Mouse (Mus musculus) heart, embryonic 11.5 days (tissue): ENCODE measurements around the gene Tmem54. TPM values are rescaled to one million over a fixed set of nuclear protein-coding genes. Genes with fewer than 3 reads are reported as not detected.

ENCODE experiments used
- ATAC-seq: fragments of 200-750 bp; cut with Nextera tagmentation; replicated peaks from 2 replicates; pipeline ENCODE4 v1.8.0; 2017; ENCODE audit warnings: moderate library complexity; ENCODE audit not compliant: insufficient number of reproducible peaks, low FRiP score, low TSS enrichment
- H3K27ac ChIP-seq: fragments of 300-500 bp; sonication (generic); 2 replicates; pipeline ENCODE4 v1.5.1; 2014; ENCODE audit warnings: mild to moderate bottlenecking, low read depth, low read length
- H3K27me3 ChIP-seq: fragments of 300-500 bp; sonication (generic); 2 replicates; pipeline ENCODE4 v1.6.1; 2014; ENCODE audit warnings: mild to moderate bottlenecking, low read length, mixed read lengths; ENCODE audit not compliant: control insufficient read depth, insufficient read depth
- H3K36me3 ChIP-seq: fragments of 300-500 bp; sonication (generic); 2 replicates; pipeline ENCODE4 v1.6.1; 2014; ENCODE audit warnings: mild to moderate bottlenecking, low read length, moderate library complexity, mixed read lengths; ENCODE audit not compliant: control insufficient read depth, insufficient read depth
- H3K4me1 ChIP-seq: fragments of 300-500 bp; sonication (generic); 2 replicates; pipeline ENCODE4 v1.6.1; 2014; ENCODE audit warnings: low read length; ENCODE audit not compliant: control insufficient read depth, insufficient read depth
- H3K4me2 ChIP-seq: fragments of 300-500 bp; sonication (generic); 2 replicates; pipeline ENCODE4 v1.6.1; 2014; ENCODE audit warnings: mild to moderate bottlenecking, moderate library complexity
- H3K4me3 ChIP-seq: fragments of 300-500 bp; sonication (generic); 2 replicates; pipeline ENCODE4 v1.5.1; 2014; ENCODE audit warnings: low read depth, low read length
- H3K9ac ChIP-seq: fragments of 300-500 bp; sonication (generic); 2 replicates; pipeline ENCODE4 v1.6.1; 2014; ENCODE audit warnings: mild to moderate bottlenecking, low read depth, low read length, moderate library complexity
- H3K9me3 ChIP-seq: fragments of 300-500 bp; sonication (generic); replicated peaks from 2 replicates; pipeline ENCODE4 v1.6.1; 2016; ENCODE audit warnings: low read length; ENCODE audit not compliant: control insufficient read depth
- WGBS: fragments of 180-500 bp; shearing (Covaris S2); extraction: QIAGEN DNeasy Blood & Tissue Kit; methylation state at CpG from one replicate; pipeline ENCODE4 v1.1.7; 2014; ENCODE audit not compliant: insufficient replicate concordance; 5-methylcytosine and 5-hydroxymethylcytosine counted together
- polyA plus RNA-seq: library from polyadenylated mRNA; unstranded; fragments of >200 nt; fragmentation: Nextera tagmentation; extraction: Ambion mirVana; gene quantifications from 2 replicates; pipeline ENCODE4 v1.2.1, GENCODE M21; 2014

Gene Tmem54
- polyA plus RNA-seq, 1 experiment from 2014 or later, result 0.66 TPM

GRCm38 (mm10) chr4:129065688-129066236, 39.6 kb upstream of the Tmem54 start:
- Histone ChIP-seq H3K4me2 (no peak overlapping the region), H3K27me3 (no peaks in the 10 kb centered on the region), H3K9me3 (no peaks in the 10 kb centered on the region), H3K4me3 (no peak overlapping the region), H3K36me3 (no peaks in the 10 kb centered on the region), H3K9ac (no peak overlapping the region), H3K4me1 (no peaks in the 10 kb centered on the region), H3K27ac (no peak overlapping the region)
- ATAC-seq, result no peak

- Histone ChIP-seq H3K4me2 (no peak overlapping the region), H3K4me3 (no peak overlapping the region), H3K27ac (no peak overlapping the region), H3K4me1 (no peaks in the 10 kb centered on the region), H3K27me3 (no peaks in the 10 kb centered on the region), H3K36me3 (no peaks in the 10 kb centered on the region), H3K9ac (no peak overlapping the region), H3K9me3 (no peaks in the 10 kb centered on the region)
- no peak for ATAC-seq
- 86% methylated on average over 5 of the region's 5 CpGs for WGBS
Measured at GRCm38 (mm10) chr4:129067638-129068415, 37.5 kb upstream of the Tmem54 start.

- no peak overlapping the region for H3K4me3 ChIP-seq
- no peak overlapping the region for H3K9ac ChIP-seq
- no peaks in the 10 kb centered on the region for H3K4me1 ChIP-seq
- no peaks in the 10 kb centered on the region for H3K36me3 ChIP-seq
- no peak for ATAC-seq
- WGBS, result 87% methylated on average over 4 of the region's 4 CpGs
- no peaks in the 10 kb centered on the region for H3K9me3 ChIP-seq
- H3K4me2 ChIP-seq, result no peak overlapping the region
- H3K27me3 ChIP-seq, result no peaks in the 10 kb centered on the region
- no peak overlapping the region for H3K27ac ChIP-seq
Measured at GRCm38 (mm10) chr4:129068848-129069247, 36.5 kb upstream of the Tmem54 start.

GRCm38 (mm10) chr4:129079126-129079525, 26.2 kb upstream of the Tmem54 start:
- Histone ChIP-seq H3K27me3 (no peaks in the 10 kb centered on the region), H3K27ac (no peak overlapping the region), H3K36me3 (peaks cover 35% of the 10 kb centered on the region), H3K4me3 (no peak overlapping the region), H3K9ac (no peak overlapping the region), H3K4me2 (no peak overlapping the region), H3K9me3 (no peaks in the 10 kb centered on the region), H3K4me1 (no peaks in the 10 kb centered on the region)
- 86% methylated on average over 9 of the region's 9 CpGs for WGBS
- no peak for ATAC-seq

GRCm38 (mm10) chr4:129081041-129081440, 24.3 kb upstream of the Tmem54 start:
- peaks cover 32% of the 10 kb centered on the region for H3K36me3 ChIP-seq

GRCm38 (mm10) chr4:129081512-129081911, 23.8 kb upstream of the Tmem54 start:
- peaks cover 32% of the 10 kb centered on the region for H3K36me3 ChIP-seq
- no peak overlapping the region for H3K4me2 ChIP-seq
- no peaks in the 10 kb centered on the region for H3K9me3 ChIP-seq
- no peak overlapping the region for H3K4me3 ChIP-seq
- WGBS, result 78% methylated on average over 6 of the region's 6 CpGs
- H3K4me1 ChIP-seq, result no peaks in the 10 kb centered on the region
- ATAC-seq, result no peak
- H3K27me3 ChIP-seq, result no peaks in the 10 kb centered on the region
- no peak overlapping the region for H3K9ac ChIP-seq
- no peak overlapping the region for H3K27ac ChIP-seq

More at GRCm38 (mm10) chr4:129081041-129081440, 24.3 kb upstream of the Tmem54 start:
- H3K4me2 ChIP-seq, result no peak overlapping the region
- no peaks in the 10 kb centered on the region for H3K4me1 ChIP-seq
- no peak for ATAC-seq
- no peak overlapping the region for H3K27ac ChIP-seq
- no peaks in the 10 kb centered on the region for H3K27me3 ChIP-seq
- H3K4me3 ChIP-seq, result no peak overlapping the region
- H3K9me3 ChIP-seq, result no peaks in the 10 kb centered on the region
- WGBS, result 74% methylated on average over 7 of the region's 7 CpGs
- no peak overlapping the region for H3K9ac ChIP-seq

GRCm38 (mm10) chr4:129081939-129082338, 23.4 kb upstream of the Tmem54 start:
- Histone ChIP-seq H3K4me1 (no peaks in the 10 kb centered on the region), H3K27ac (no peak overlapping the region), H3K9me3 (no peaks in the 10 kb centered on the region), H3K36me3 (peaks cover 32% of the 10 kb centered on the region), H3K9ac (no peak overlapping the region), H3K4me3 (no peak overlapping the region), H3K27me3 (no peaks in the 10 kb centered on the region), H3K4me2 (no peak overlapping the region)
- WGBS, result 72% methylated on average over 3 of the region's 3 CpGs
- ATAC-seq, result no peak

- H3K4me2 ChIP-seq, result no peak overlapping the region
- H3K27me3 ChIP-seq, result no peaks in the 10 kb centered on the region
- H3K9ac ChIP-seq, result no peak overlapping the region
- H3K36me3 ChIP-seq, result peaks cover 31% of the 10 kb centered on the region
- H3K9me3 ChIP-seq, result no peaks in the 10 kb centered on the region
- WGBS, result 47% methylated on average over 10 of the region's 10 CpGs
- no peak overlapping the region for H3K27ac ChIP-seq
- ATAC-seq, result no peak
- no peaks in the 10 kb centered on the region for H3K4me1 ChIP-seq
- H3K4me3 ChIP-seq, result no peak overlapping the region
Measured at GRCm38 (mm10) chr4:129082379-129083115, 22.8 kb upstream of the Tmem54 start.
